Mouse (Mus musculus) ES-Bruce4 (cell line): Measurements from ENCODE around the gene Wscd1.

Experiments used
- CTCF ChIP-seq: IDR thresholded peaks from one replicate; pipeline ENCODE4 v1.8.1; 2011; ENCODE audit warnings: low read depth, low read length
- EP300 ChIP-seq: IDR thresholded peaks from 2 replicates; pipeline ENCODE4 v1.6.1; 2011; ENCODE audit warnings: low read depth, low read length; ENCODE audit not compliant: insufficient read depth
- POLR2A ChIP-seq: IDR thresholded peaks from one replicate; pipeline ENCODE4 v1.8.1; 2011; ENCODE audit warnings: low read length; ENCODE audit not compliant: insufficient read depth

- TF ChIP-seq CTCF (no peak), EP300 (no peak), POLR2A (no peak)
Measured at GRCm38 (mm10) chr11:71822031-71822430, 72.3 kb downstream of the Wscd1 start.
